Mouse (Mus musculus) liver, embryonic 14.5 days (tissue): Measurements from ENCODE around the gene Clns1a. TPM values are rescaled to one million over a fixed set of nuclear protein-coding genes. Genes with fewer than 3 reads are reported as not detected.

Experiments
- ATAC-seq: fragments of 200-750 bp; cut with Nextera tagmentation; 2 replicates; pipeline ENCODE4 v1.8.0; 2017; ENCODE audit warnings: moderate number of reproducible peaks, mild to moderate bottlenecking, moderate library complexity; ENCODE audit not compliant: insufficient read depth
- DNase-seq, 3 experiments: peaks; one replicate each; pipeline ENCODE4 v3.0.0-alpha.2; 2012 to 2013; ENCODE audit warnings: low read depth in 3 of 3, low spot score in 3 of 3
- H3K27ac ChIP-seq: fragments of 300-500 bp; sonication (generic); 2 replicates; pipeline ENCODE4 v1.5.1; 2014; ENCODE audit warnings: moderate library complexity, mild to moderate bottlenecking, control low read depth, inconsistent platforms
- H3K27me3 ChIP-seq: fragments of 300-500 bp; sonication (generic); 2 replicates; pipeline ENCODE4 v1.6.1; 2014; ENCODE audit warnings: mild to moderate bottlenecking, low read length, moderate library complexity; ENCODE audit not compliant: control insufficient read depth, insufficient read depth
- H3K36me3 ChIP-seq: fragments of 300-500 bp; sonication (generic); replicated peaks from 2 replicates; pipeline ENCODE4 v1.6.1; 2014; ENCODE audit warnings: low read depth; ENCODE audit not compliant: control insufficient read depth, insufficient read depth
- H3K4me1 ChIP-seq, 2 experiments: fragments of 200-500 bp in 1 of 2; fragments of 300-500 bp in 1 of 2; sonication (generic) in 1 of 2; replicated peaks; 2 replicates each; pipeline ENCODE4 v1.6.1; 2012 to 2014; ENCODE audit warnings: antibody characterized with exemption in 1 of 2, inconsistent platforms in 1 of 2, low read length in 1 of 2; ENCODE audit not compliant: control insufficient read depth in 2 of 2, insufficient read depth in 2 of 2
- H3K4me2 ChIP-seq: fragments of 300-500 bp; sonication (generic); 2 replicates; pipeline ENCODE4 v1.6.1; 2014; ENCODE audit warnings: low read depth, mild to moderate bottlenecking, control low read depth, moderate library complexity
- H3K4me3 ChIP-seq, 2 experiments: fragments of 200-500 bp in 1 of 2; fragments of 300-500 bp in 1 of 2; sonication (generic) in 1 of 2; 2 replicates each; pipeline ENCODE4 v1.5.1; 2012 to 2014; ENCODE audit warnings: low read depth in 2 of 2, low read length in 2 of 2, mild to moderate bottlenecking in 2 of 2, control low read depth in 1 of 2, inconsistent platforms in 1 of 2, moderate library complexity in 1 of 2; ENCODE audit not compliant: insufficient read depth in 1 of 2
- H3K9ac ChIP-seq: fragments of 300-500 bp; sonication (generic); replicated peaks from 2 replicates; pipeline ENCODE4 v1.6.1; 2014; ENCODE audit warnings: mild to moderate bottlenecking, control low read depth, moderate library complexity
- H3K9me3 ChIP-seq: fragments of 300-500 bp; sonication (generic); 2 replicates; pipeline ENCODE4 v1.6.1; 2016; ENCODE audit warnings: low read length, mixed read lengths; ENCODE audit not compliant: control insufficient read depth
- CTCF ChIP-seq: IDR thresholded peaks from 2 replicates; pipeline ENCODE4 v1.5.1; 2016; ENCODE audit warnings: antibody characterized with exemption, low read depth, control low read depth
- EP300 ChIP-seq: IDR thresholded peaks from 2 replicates; pipeline ENCODE4 v1.6.1; 2016; ENCODE audit warnings: antibody characterized with exemption, low read depth
- WGBS: fragments of 180-500 bp; shearing (Covaris S2); extraction: QIAGEN DNeasy Blood & Tissue Kit; methylation state at CpG from one replicate; pipeline ENCODE4 v1.1.7; 2014; ENCODE audit not compliant: insufficient replicate concordance; 5-methylcytosine and 5-hydroxymethylcytosine counted together
- polyA plus RNA-seq, 2 experiments: library from polyadenylated mRNA; depleted of rRNA in 1 of 2; stranded (reverse) in 1 of 2; unstranded in 1 of 2; fragments of >200 nt; fragmentation: Nextera tagmentation in 1 of 2; extraction: Ambion mirVana in 1 of 2; gene quantifications; 2 replicates each; pipeline versions ENCODE4 v1.2.1 to v1.2.3; 2012 to 2014

The Clns1a gene
- polyA plus RNA-seq, 2 experiments: 36.5 to 65.4 TPM

GRCm38 (mm10) chr7:97748527-97749206 is 52.2 kb downstream of the Clns1a start:
- 16% methylated on average over 10 of the region's 10 CpGs for WGBS
- peak overlapping the region; percentile 80 for H3K27ac ChIP-seq
- no peaks in the 10 kb centered on the region for H3K36me3 ChIP-seq
- no peaks in the 10 kb centered on the region for H3K9me3 ChIP-seq
- no peaks in the 10 kb centered on the region for H3K27me3 ChIP-seq
- 0 out of 2 replicates have a peak, but pooled peaks have one; percentile 1 for ATAC-seq
- H3K4me2 ChIP-seq: peak overlapping the region; percentile 87
- peak in 1 of 3 experiments; percentile 47 for DNase-seq
- peaks cover 31 to 39% of the 10 kb centered on the region in 2 experiments for H3K4me1 ChIP-seq
- H3K4me3 ChIP-seq: peak overlapping the region; percentile 52 to 59
- H3K9ac ChIP-seq: peak overlapping the region; percentile 75
- TF ChIP-seq CTCF (no peak), EP300 (no peak)

- H3K4me3 ChIP-seq: peak overlapping the region; percentile 52 to 59
- no peak for TF ChIP-seq EP300
- no peak for TF ChIP-seq CTCF
- ATAC-seq: peak; percentile 25
- no peaks in the 10 kb centered on the region for H3K27me3 ChIP-seq
- no peaks in the 10 kb centered on the region for H3K9me3 ChIP-seq
- peak in 1 of 3 experiments; percentile 37 for DNase-seq
- peaks cover 31 to 39% of the 10 kb centered on the region in 2 experiments for H3K4me1 ChIP-seq
- H3K27ac ChIP-seq: peak overlapping the region; percentile 80
- H3K4me2 ChIP-seq: peak overlapping the region; percentile 87
- H3K36me3 ChIP-seq: no peaks in the 10 kb centered on the region
- WGBS: 8% methylated on average over 19 of the region's 19 CpGs
- H3K9ac ChIP-seq: peak overlapping the region; percentile 75
Observed at GRCm38 (mm10) chr7:97749207-97750190, 53.1 kb downstream of the Clns1a start.

- H3K4me2 ChIP-seq: no peak overlapping the region
Observed at GRCm38 (mm10) chr7:97756967-97757881, 60.8 kb downstream of the Clns1a start.

DNA sequence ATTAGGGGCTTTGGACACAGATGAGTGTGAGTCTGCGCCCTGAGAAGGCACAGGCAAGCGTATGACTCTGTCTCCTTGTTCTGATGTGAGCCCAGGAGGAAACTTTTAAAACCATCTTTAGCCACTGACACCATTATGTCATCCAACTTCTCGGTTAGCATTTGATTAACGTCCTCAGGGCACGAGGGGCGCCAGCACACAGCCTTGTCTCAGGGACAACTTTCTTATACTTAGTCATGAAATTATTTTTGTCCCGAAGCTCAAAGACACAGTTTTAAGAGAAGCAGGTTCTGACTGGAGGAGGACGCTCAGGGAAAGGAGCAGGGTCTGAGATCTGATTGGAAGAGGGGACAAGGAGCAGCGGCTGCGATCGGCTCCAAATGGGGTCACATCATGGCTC is 68.2 kb downstream of the Clns1a start:
- H3K4me2 ChIP-seq: no peak overlapping the region
- ATAC-seq: no peak
- 64% methylated on average over 11 of the region's 11 CpGs for WGBS

More at GRCm38 (mm10) chr7:97756967-97757881, 60.8 kb downstream of the Clns1a start:
- Histone ChIP-seq H3K9ac (no peak overlapping the region), H3K27me3 (no peaks in the 10 kb centered on the region), H3K4me1 (no peaks in the 10 kb centered on the region), H3K4me3 (no peak overlapping the region), H3K9me3 (no peaks in the 10 kb centered on the region), H3K27ac (no peak overlapping the region), H3K36me3 (no peaks in the 10 kb centered on the region)
- ATAC-seq (no peak), DNase-seq (no peak)
- TF ChIP-seq EP300 (no peak), CTCF (no peak)
- WGBS: 62% methylated on average over 18 of the region's 18 CpGs

More for the DNA sequence above, 68.2 kb downstream of the Clns1a start:
- no peak overlapping the region for H3K27ac ChIP-seq
- H3K27me3 ChIP-seq: no peaks in the 10 kb centered on the region
- H3K9me3 ChIP-seq: no peaks in the 10 kb centered on the region
- TF ChIP-seq CTCF (no peak), EP300 (no peak)
- no peak overlapping the region for H3K9ac ChIP-seq
- H3K36me3 ChIP-seq: no peaks in the 10 kb centered on the region
- no peak for DNase-seq
- H3K4me1 ChIP-seq: peaks cover 0 to 11% of the 10 kb centered on the region in 2 experiments; a peak in 3 of 4 replicates
- no peak overlapping the region for H3K4me3 ChIP-seq
